Mouse (Mus musculus) 416B (cell line): ENCODE data around the gene Vmn1r75.

Experiments used
- DNase-seq: peaks from one replicate; pipeline ENCODE4 v3.0.0; 2011; ENCODE audit warnings: low read depth

Vmn1r75 gene

DNA sequence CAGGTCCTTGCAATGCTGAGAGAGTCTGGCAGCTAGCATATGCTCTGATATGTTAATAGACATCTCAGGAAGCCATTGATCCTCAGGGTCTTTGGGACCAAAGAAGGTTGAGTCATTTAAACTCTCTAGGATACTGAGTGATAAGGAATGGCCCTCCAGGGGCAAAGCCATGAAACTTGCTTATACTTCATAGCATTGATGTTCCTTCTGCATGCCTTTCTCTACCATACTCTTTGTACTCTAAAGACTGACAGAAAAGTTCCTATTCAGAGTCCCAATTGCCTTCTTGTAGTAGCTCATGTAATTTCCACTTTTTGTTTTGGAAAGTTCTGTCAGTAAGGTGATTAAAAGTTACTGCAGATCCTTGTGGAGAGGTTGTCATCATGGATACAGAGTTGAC lies at the start of gene Vmn1r75:
TSS of gene Vmn1r75 (plus strand) at position 301 of the 400 bp plus-strand sequence.
- DNase-seq: no peak

DNA sequence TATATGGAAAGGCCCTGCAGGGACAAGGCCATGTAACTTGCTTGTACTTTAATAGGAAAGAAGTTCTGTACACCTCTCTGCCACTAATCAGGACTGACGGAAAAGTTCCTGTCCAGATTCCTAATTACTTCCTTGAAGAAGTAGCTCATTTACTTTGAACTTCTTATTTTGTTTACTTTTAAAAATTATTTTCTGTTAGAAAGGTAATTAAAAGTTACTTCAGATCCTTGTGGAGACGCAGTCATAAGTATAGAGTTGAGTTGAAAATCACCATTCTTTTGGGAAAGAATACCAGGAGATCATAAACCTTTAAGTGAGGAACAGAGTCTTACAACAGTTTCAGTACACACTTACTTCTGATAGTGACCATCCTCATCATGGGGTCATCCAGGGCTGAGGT lies 40.8 kb upstream of the Vmn1r75 start, which contains the start of gene Vmn1r74:
TSS of gene Vmn1r74 (plus strand) at position 301 of the 400 bp plus-strand sequence.
- DNase-seq: no peak
